Mouse (Mus musculus) limb, embryonic 13.5 days (tissue): ENCODE results near the gene Gm10354. TPM values are rescaled to one million over a fixed set of nuclear protein-coding genes. Genes with fewer than 3 reads are reported as not detected.
"Not testable (repeated sequence)": the region's sequence is repeated elsewhere in the genome, so short reads cannot be mapped to it uniquely, and the experiment has no call there.

Source experiments
- ATAC-seq: fragments of 200-750 bp; cut with Nextera tagmentation; 2 replicates; pipeline ENCODE4 v1.8.0; 2017; ENCODE audit warnings: low read depth, moderate number of reproducible peaks, moderate TSS enrichment; ENCODE audit not compliant: low FRiP score
- H3K27ac ChIP-seq: fragments of 300-500 bp; sonication (generic); 2 replicates; pipeline ENCODE4 v1.5.1; 2015; ENCODE audit warnings: inconsistent platforms, mild to moderate bottlenecking, moderate library complexity
- H3K27me3 ChIP-seq: fragments of 300-500 bp; sonication (generic); 2 replicates; pipeline ENCODE4 v1.6.1; 2015; ENCODE audit warnings: mild to moderate bottlenecking, inconsistent platforms
- H3K36me3 ChIP-seq: fragments of 300-500 bp; sonication (generic); 2 replicates; pipeline ENCODE4 v1.6.1; 2015; ENCODE audit warnings: inconsistent platforms, mild to moderate bottlenecking, moderate library complexity
- H3K4me1 ChIP-seq: fragments of 300-500 bp; sonication (generic); 2 replicates; pipeline ENCODE4 v1.6.1; 2015; ENCODE audit warnings: inconsistent platforms
- H3K4me2 ChIP-seq: fragments of 300-500 bp; sonication (generic); replicated peaks from 2 replicates; pipeline ENCODE4 v1.6.1; 2015; ENCODE audit warnings: inconsistent platforms, mild to moderate bottlenecking, moderate library complexity
- H3K4me3 ChIP-seq: fragments of 300-500 bp; sonication (generic); 2 replicates; pipeline ENCODE4 v1.5.1; 2015; ENCODE audit warnings: moderate library complexity, mild to moderate bottlenecking, inconsistent platforms
- H3K9ac ChIP-seq: fragments of 300-500 bp; sonication (generic); 2 replicates; pipeline ENCODE4 v1.6.1; 2015; ENCODE audit warnings: mild to moderate bottlenecking, inconsistent platforms
- H3K9me3 ChIP-seq: fragments of 300-500 bp; sonication (generic); 2 replicates; pipeline ENCODE4 v1.6.1; 2016; ENCODE audit warnings: inconsistent platforms
- WGBS: fragments of 180-500 bp; shearing (Covaris S2); methylation state at CpG from one replicate; pipeline ENCODE4 v1.1.7; 2015; 5-methylcytosine and 5-hydroxymethylcytosine counted together
- polyA plus RNA-seq: library from polyadenylated mRNA; unstranded; fragments of >200 nt; fragmentation: Nextera tagmentation; extraction: Ambion mirVana; gene quantifications from 2 replicates; pipeline ENCODE4 v1.2.1, GENCODE M21; 2015

Gene Gm10354
- polyA plus RNA-seq, 1 experiment from 2014 or later, result not detected

- not testable (repeated sequence) for H3K4me2 ChIP-seq, H3K27ac ChIP-seq, ATAC-seq, H3K4me3 ChIP-seq, H3K4me1 ChIP-seq, H3K27me3 ChIP-seq, H3K9ac ChIP-seq, H3K36me3 ChIP-seq
- peaks cover 11% of the 10 kb centered on the region for H3K9me3 ChIP-seq
- 55% methylated on average over 4 of the region's 4 CpGs for WGBS
These were observed 31.1 kb downstream of the Gm10354 start for GRCm38 (mm10) chr5:14947482-14948198.

- H3K36me3 ChIP-seq, result not testable (repeated sequence)
- 63% methylated on average over 4 of the region's 4 CpGs for WGBS
These were observed 33.2 kb downstream of the Gm10354 start for GRCm38 (mm10) chr5:14945524-14945923.

GRCm38 (mm10) chr5:14941043-14941442, 37.7 kb downstream of the Gm10354 start:
- peaks cover 12% of the 10 kb centered on the region; the same call in 1 of the 2 replicates for H3K9me3 ChIP-seq
- not testable (repeated sequence) for H3K4me1 ChIP-seq, H3K36me3 ChIP-seq, H3K27me3 ChIP-seq, H3K4me3 ChIP-seq, H3K4me2 ChIP-seq, ATAC-seq, H3K9ac ChIP-seq, H3K27ac ChIP-seq
- 87% methylated on average over 1 of the region's 1 CpGs for WGBS

More at GRCm38 (mm10) chr5:14945524-14945923, 33.2 kb downstream of the Gm10354 start:
- H3K4me2 ChIP-seq, H3K4me3 ChIP-seq, H3K27me3 ChIP-seq, H3K9ac ChIP-seq, H3K4me1 ChIP-seq, H3K27ac ChIP-seq: not testable (repeated sequence)
- peaks cover 12% of the 10 kb centered on the region for H3K9me3 ChIP-seq
- ATAC-seq, result 0 out of 2 replicates have a peak, but pooled peaks have one; percentile 28

DNA sequence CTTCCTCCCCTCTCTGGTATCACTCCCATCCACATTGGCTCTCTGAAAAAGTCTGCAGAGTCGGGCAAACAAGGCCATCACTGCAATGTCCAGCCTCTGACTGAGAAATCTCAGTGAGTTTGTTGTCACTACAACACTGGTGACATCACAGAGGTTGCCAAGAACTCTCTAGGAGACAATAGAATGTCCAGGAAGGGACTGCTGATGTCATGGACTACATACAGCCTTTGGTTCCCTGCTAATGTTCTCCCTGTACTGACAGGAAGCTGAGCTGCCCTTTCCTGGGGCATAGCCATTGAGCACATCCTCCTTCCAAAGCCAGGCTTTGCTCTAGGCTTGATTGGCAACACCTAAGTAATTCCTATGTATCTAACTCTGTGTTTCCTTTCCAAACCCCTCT, 40.4 kb downstream of the Gm10354 start, which contains the start of gene Speer4e:
TSS of gene Speer4e (minus strand) at position 101 of the 400 bp plus-strand sequence.
- not testable (repeated sequence) for H3K4me1 ChIP-seq, H3K9me3 ChIP-seq, H3K27ac ChIP-seq, H3K4me2 ChIP-seq, ATAC-seq, H3K27me3 ChIP-seq, H3K9ac ChIP-seq, H3K36me3 ChIP-seq, H3K4me3 ChIP-seq
- WGBS, result 48% methylated on average over 1 of the region's 1 CpGs

DNA sequence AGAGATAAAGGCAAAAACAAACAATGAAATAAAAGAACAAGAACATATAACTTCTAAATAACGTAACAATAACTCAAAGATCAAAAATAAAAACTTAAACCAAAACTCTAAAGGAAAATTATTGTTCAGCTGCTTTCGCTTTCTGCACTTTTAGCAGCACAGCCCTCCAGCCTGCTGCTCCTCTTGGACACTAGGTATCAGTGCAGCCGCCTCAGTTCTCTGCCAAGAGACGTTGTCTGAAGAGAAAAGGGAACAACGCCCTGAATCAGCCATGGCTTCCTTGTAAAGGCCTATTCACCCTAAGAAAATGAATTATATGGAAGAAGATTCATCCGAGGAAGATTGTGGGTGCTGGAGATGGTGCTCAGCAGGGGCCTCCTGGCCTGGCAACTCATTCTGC, 45.0 kb downstream of the Gm10354 start:
- H3K27me3 ChIP-seq, ATAC-seq, H3K4me3 ChIP-seq, H3K36me3 ChIP-seq, H3K4me2 ChIP-seq, H3K9ac ChIP-seq, H3K4me1 ChIP-seq, H3K9me3 ChIP-seq, H3K27ac ChIP-seq: not testable (repeated sequence)
- 73% methylated on average over 5 of the region's 6 CpGs for WGBS

DNA sequence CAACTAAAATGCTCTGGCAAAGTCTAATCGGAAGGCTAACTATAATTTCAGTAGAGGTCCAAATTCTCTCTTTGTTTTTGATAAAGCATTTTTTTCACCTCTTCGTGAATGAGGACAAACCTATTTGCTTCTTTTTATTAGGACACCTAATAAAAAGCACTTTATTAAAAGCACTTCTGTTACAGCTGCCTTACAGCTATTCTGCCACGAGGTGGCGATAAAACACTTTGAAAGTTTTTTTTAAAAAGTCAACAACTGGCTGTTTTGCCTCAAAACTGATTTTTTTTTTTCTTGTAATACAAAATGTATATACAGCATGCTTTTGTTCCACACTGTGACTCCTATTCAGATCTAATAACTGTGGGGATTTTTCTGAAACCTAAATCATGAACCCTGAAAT, 51.7 kb downstream of the Gm10354 start:
- not testable (repeated sequence) for H3K36me3 ChIP-seq, H3K9me3 ChIP-seq, H3K4me1 ChIP-seq, H3K4me2 ChIP-seq, ATAC-seq, H3K4me3 ChIP-seq, H3K9ac ChIP-seq, H3K27ac ChIP-seq, H3K27me3 ChIP-seq
- WGBS, result 31% methylated on average over 4 of the region's 4 CpGs

Other genes with a start within 250 kb of the Gm10354 start
- gene Gm9758, start 64.0 kb downstream of the Gm10354 start, polyA plus RNA-seq, result not detected in 2 replicates
- gene Speer4e, start 40.5 kb downstream of the Gm10354 start, polyA plus RNA-seq, result not detected in 2 replicates
- not detected in 2 replicates for gene Gm17019, start 54.1 kb upstream of the Gm10354 start, polyA plus RNA-seq